Mouse (Mus musculus) intestine, embryonic 16.5 days (tissue): Measurements from ENCODE around the gene Rorb. TPM values are rescaled to one million over a fixed set of nuclear protein-coding genes. Genes with fewer than 3 reads are reported as not detected.

ENCODE experiments used
- ATAC-seq: fragments of 200-750 bp; cut with Nextera tagmentation; 2 replicates; pipeline ENCODE4 v1.8.0; 2017; ENCODE audit warnings: moderate TSS enrichment, moderate library complexity
- H3K27ac ChIP-seq: fragments of 300-500 bp; sonication (generic); 2 replicates; pipeline ENCODE4 v1.5.1; 2014; ENCODE audit warnings: mild to moderate bottlenecking, low read length
- H3K27me3 ChIP-seq: fragments of 300-500 bp; sonication (generic); replicated peaks from 2 replicates; pipeline ENCODE4 v1.6.1; 2014; ENCODE audit warnings: low read length, control low read depth, mixed read lengths; ENCODE audit not compliant: control insufficient read depth, insufficient read depth
- H3K36me3 ChIP-seq: fragments of 300-500 bp; sonication (generic); 2 replicates; pipeline ENCODE4 v1.6.1; 2014; ENCODE audit warnings: low read length, control low read depth; ENCODE audit not compliant: control insufficient read depth, insufficient read depth
- H3K4me1 ChIP-seq: fragments of 300-500 bp; sonication (generic); 2 replicates; pipeline ENCODE4 v1.6.1; 2014; ENCODE audit warnings: low read length, control low read depth, mixed read lengths; ENCODE audit not compliant: control insufficient read depth, insufficient read depth
- H3K4me2 ChIP-seq: fragments of 300-500 bp; sonication (generic); 2 replicates; pipeline ENCODE4 v1.6.1; 2014; ENCODE audit warnings: low read depth, low read length, control low read depth
- H3K4me3 ChIP-seq: fragments of 300-500 bp; sonication (generic); 2 replicates; pipeline ENCODE4 v1.5.1; 2014; ENCODE audit warnings: mild to moderate bottlenecking, low read length
- H3K9ac ChIP-seq: fragments of 300-500 bp; sonication (generic); 2 replicates; pipeline ENCODE4 v1.6.1; 2014; ENCODE audit warnings: low read depth, low read length
- H3K9me3 ChIP-seq: fragments of 300-500 bp; sonication (generic); 2 replicates; pipeline ENCODE4 v1.6.1; 2016; ENCODE audit warnings: low read length, control low read depth; ENCODE audit not compliant: control insufficient read depth
- WGBS: fragments of 180-500 bp; shearing (Covaris S2); extraction: QIAGEN DNeasy Blood & Tissue Kit; methylation state at CpG from one replicate; pipeline ENCODE4 v1.1.7; 2014; 5-methylcytosine and 5-hydroxymethylcytosine counted together
- polyA plus RNA-seq: library from polyadenylated mRNA; unstranded; fragments of >200 nt; fragmentation: Nextera tagmentation; extraction: Ambion mirVana; gene quantifications from 2 replicates; pipeline ENCODE4 v1.2.1, GENCODE M21; 2015

Rorb gene
- polyA plus RNA-seq, 1 experiment from 2014 or later = 0.42 TPM

GRCm38 (mm10) chr19:18902694-18903067 is 208.3 kb downstream of the Rorb start:
- H3K4me2 ChIP-seq = no peak overlapping the region
- H3K4me1 ChIP-seq = no peaks in the 10 kb centered on the region
- no peak for ATAC-seq
- no peaks in the 10 kb centered on the region for H3K36me3 ChIP-seq
- H3K9me3 ChIP-seq = no peaks in the 10 kb centered on the region
- WGBS = 73% methylated on average over 6 of the region's 6 CpGs
- H3K9ac ChIP-seq = no peak overlapping the region
- H3K27ac ChIP-seq = no peak overlapping the region
- no peaks in the 10 kb centered on the region for H3K27me3 ChIP-seq
- H3K4me3 ChIP-seq = no peak overlapping the region

GRCm38 (mm10) chr19:18902041-18902693 is 208.8 kb downstream of the Rorb start:
- Histone ChIP-seq H3K27ac (no peak overlapping the region), H3K9ac (no peak overlapping the region), H3K9me3 (no peaks in the 10 kb centered on the region), H3K36me3 (no peaks in the 10 kb centered on the region), H3K4me2 (no peak overlapping the region), H3K4me3 (no peak overlapping the region), H3K27me3 (no peaks in the 10 kb centered on the region), H3K4me1 (no peaks in the 10 kb centered on the region)
- WGBS = 40% methylated on average over 15 of the region's 15 CpGs
- ATAC-seq = no peak

- H3K9ac ChIP-seq = no peak overlapping the region
- H3K27me3 ChIP-seq = no peaks in the 10 kb centered on the region
- H3K4me3 ChIP-seq = no peak overlapping the region
- no peaks in the 10 kb centered on the region for H3K9me3 ChIP-seq
- no peaks in the 10 kb centered on the region for H3K36me3 ChIP-seq
- H3K4me1 ChIP-seq = no peaks in the 10 kb centered on the region
- no peak for ATAC-seq
- H3K27ac ChIP-seq = no peak overlapping the region
- no peak overlapping the region for H3K4me2 ChIP-seq
Measured at GRCm38 (mm10) chr19:18898238-18898637, 212.8 kb downstream of the Rorb start.

- H3K27me3 ChIP-seq = no peaks in the 10 kb centered on the region
Measured at GRCm38 (mm10) chr19:18890216-18890615, 220.8 kb downstream of the Rorb start.

GRCm38 (mm10) chr19:18889632-18890031 is 221.4 kb downstream of the Rorb start:
- Histone ChIP-seq H3K9me3 (no peaks in the 10 kb centered on the region), H3K36me3 (no peaks in the 10 kb centered on the region), H3K4me1 (no peaks in the 10 kb centered on the region), H3K4me3 (no peak overlapping the region), H3K4me2 (no peak overlapping the region), H3K27me3 (no peaks in the 10 kb centered on the region), H3K27ac (no peak overlapping the region), H3K9ac (no peak overlapping the region)
- WGBS = 91% methylated on average over 1 of the region's 1 CpGs
- no peak for ATAC-seq

More at GRCm38 (mm10) chr19:18890216-18890615, 220.8 kb downstream of the Rorb start:
- H3K4me2 ChIP-seq = no peak overlapping the region
- 71% methylated on average over 4 of the region's 4 CpGs for WGBS
- no peak overlapping the region for H3K4me3 ChIP-seq
- peak; percentile 67 for ATAC-seq
- H3K27ac ChIP-seq = no peak overlapping the region
- no peaks in the 10 kb centered on the region for H3K9me3 ChIP-seq
- no peaks in the 10 kb centered on the region for H3K4me1 ChIP-seq
- H3K36me3 ChIP-seq = no peaks in the 10 kb centered on the region
- H3K9ac ChIP-seq = no peak overlapping the region

GRCm38 (mm10) chr19:18889117-18889627 is 221.8 kb downstream of the Rorb start:
- Histone ChIP-seq H3K9ac (no peak overlapping the region), H3K27ac (no peak overlapping the region), H3K4me2 (0 out of 2 replicates have a peak overlapping the region, but pooled peaks have one; percentile 7), H3K4me1 (no peaks in the 10 kb centered on the region), H3K27me3 (no peaks in the 10 kb centered on the region), H3K4me3 (no peak overlapping the region), H3K36me3 (no peaks in the 10 kb centered on the region), H3K9me3 (no peaks in the 10 kb centered on the region)
- WGBS = 18% methylated on average over 11 of the region's 11 CpGs
- ATAC-seq = peak; percentile 48; the same call in 1 of the 2 replicates

- H3K36me3 ChIP-seq = no peaks in the 10 kb centered on the region
- WGBS = 36% methylated on average over 13 of the region's 13 CpGs
- no peaks in the 10 kb centered on the region for H3K4me1 ChIP-seq
- H3K4me2 ChIP-seq = 0 out of 2 replicates have a peak overlapping the region, but pooled peaks have one; percentile 7
- H3K27me3 ChIP-seq = no peaks in the 10 kb centered on the region
- no peak overlapping the region for H3K27ac ChIP-seq
- H3K4me3 ChIP-seq = no peak overlapping the region
- no peak for ATAC-seq
- H3K9me3 ChIP-seq = no peaks in the 10 kb centered on the region
- no peak overlapping the region for H3K9ac ChIP-seq
Measured at GRCm38 (mm10) chr19:18888491-18889116, 222.4 kb downstream of the Rorb start.

GRCm38 (mm10) chr19:18887646-18888407 is 223.2 kb downstream of the Rorb start:
- ATAC-seq = peak; percentile 66; the same call in 1 of the 2 replicates
- H3K4me3 ChIP-seq = no peak overlapping the region
- no peak overlapping the region for H3K9ac ChIP-seq
- H3K4me2 ChIP-seq = no peak overlapping the region
- 42% methylated on average over 11 of the region's 11 CpGs for WGBS
- no peaks in the 10 kb centered on the region for H3K4me1 ChIP-seq
- H3K27me3 ChIP-seq = no peaks in the 10 kb centered on the region
- H3K9me3 ChIP-seq = no peaks in the 10 kb centered on the region
- no peak overlapping the region for H3K27ac ChIP-seq
- no peaks in the 10 kb centered on the region for H3K36me3 ChIP-seq

GRCm38 (mm10) chr19:18881162-18881561 is 229.8 kb downstream of the Rorb start:
- Histone ChIP-seq H3K4me1 (no peaks in the 10 kb centered on the region), H3K9me3 (no peaks in the 10 kb centered on the region), H3K9ac (no peak overlapping the region), H3K4me3 (no peak overlapping the region), H3K4me2 (no peak overlapping the region), H3K36me3 (no peaks in the 10 kb centered on the region), H3K27ac (no peak overlapping the region), H3K27me3 (no peaks in the 10 kb centered on the region)
- 73% methylated on average over 5 of the region's 5 CpGs for WGBS
- no peak for ATAC-seq
